1 mouse cellular context compared by ENCODE assay signal in the genomic region with DNA sequence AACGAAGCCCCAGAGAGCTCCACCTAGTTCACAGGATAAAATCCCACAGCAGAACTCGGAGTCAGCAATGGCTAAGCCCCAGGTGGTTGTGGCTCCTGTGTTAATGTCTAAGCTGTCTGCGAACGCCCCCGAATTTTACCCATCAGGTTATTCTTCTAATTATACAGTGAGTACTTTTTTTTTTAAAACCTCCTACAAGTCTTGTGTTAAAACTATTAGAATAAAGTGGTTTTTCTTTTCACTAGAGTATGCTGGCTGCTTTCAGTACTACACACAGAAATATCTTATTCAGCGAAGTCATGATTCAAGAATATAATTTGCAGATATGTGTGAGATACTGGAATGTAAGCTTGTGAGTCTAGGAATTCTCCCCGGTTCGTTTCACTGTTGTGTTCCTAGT.
TF ChIP-seq lines count a peak whose summit lies in the region.

No protein-coding gene starts in this region.

TF ChIP-seq in MEL, 35 proteins besides CTCF, POLR2A, EP300 and RAD21 (continued from another document):
- TF ChIP-seq HCFC1 (IDR thresholded peaks at IDR 0.05; ENCODE audit: low read depth, low read length) = no peak
- no peak for TF ChIP-seq TCF12 (IDR thresholded peaks at IDR 0.05; ENCODE audit: low read depth, low read length)
- TF ChIP-seq ZC3H11A (IDR thresholded peaks at IDR 0.05; ENCODE audit: low read depth, low read length) = no peak
- no peak for TF ChIP-seq POLR2AphosphoS5 (IDR thresholded peaks at IDR 0.05; ENCODE audit: borderline replicate concordance, low read depth, low read length)
- no peak for TF ChIP-seq POLR2AphosphoS2 (IDR thresholded peaks at IDR 0.05; ENCODE audit: low read length)
- no peak for TF ChIP-seq ZNF384 (IDR thresholded peaks at IDR 0.05; ENCODE audit: low read depth, low read length)
